ENCODE assay signal across 24 mouse cellular contexts in the genomic region with DNA sequence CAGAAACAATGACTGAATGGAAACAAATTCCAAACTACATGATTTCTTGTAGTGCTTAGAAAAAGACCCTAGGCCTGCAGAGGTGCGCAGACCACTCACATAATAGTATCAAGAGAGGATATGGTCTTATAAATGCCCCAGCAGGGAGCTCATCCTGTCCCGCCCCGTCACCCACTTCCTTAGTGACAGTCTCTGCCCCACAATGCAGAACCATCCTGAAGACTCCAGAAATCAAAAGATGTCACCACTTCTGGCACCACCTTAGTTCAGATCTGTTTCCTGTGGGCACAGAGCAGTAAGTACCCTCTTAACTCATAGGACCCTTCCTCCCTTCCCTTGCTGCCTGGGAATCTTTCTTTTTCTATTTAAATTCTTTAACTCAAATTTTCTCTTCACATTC.
"Had no signal": no experiment of that assay in that cellular context is flagged by ENCODE, and none has a peak within 500 bp of the region (broad histone marks: within the 10 kb centered on the region; RNA-seq: fewer than 3 reads in every experiment).

No protein-coding gene starts in this region.

- H3K27ac ChIP-seq: gastrocnemius, adult 2 months; heart, embryonic 10.5 days; hindbrain, embryonic 10.5 days; hindbrain, embryonic 13.5 days; hindbrain, embryonic 15.5 days; hindbrain, postnatal 0 days; intestine, embryonic 15.5 days; layer of hippocampus, adult 2 months; left cerebral cortex, adult 2 months; limb, embryonic 10.5 days; limb, embryonic 12.5 days had no signal

- ATAC-seq: hindbrain, postnatal 0 days; intestine, embryonic 15.5 days; intestine, postnatal 0 days had no signal

- H3K27me3 ChIP-seq: heart, embryonic 12.5 days; hindbrain, embryonic 13.5 days; hindbrain, embryonic 15.5 days; intestine, embryonic 15.5 days; limb, embryonic 12.5 days had no signal

- H3K4me1 ChIP-seq: heart, embryonic 10.5 days; hindbrain, embryonic 10.5 days; hindbrain, embryonic 13.5 days; hindbrain, embryonic 15.5 days; intestine, embryonic 15.5 days; limb, embryonic 10.5 days; limb, embryonic 12.5 days had no signal

- H3K4me3 ChIP-seq: gastrocnemius, adult 2 months; heart, embryonic 10.5 days; heart, embryonic 12.5 days; hindbrain, embryonic 10.5 days; hindbrain, embryonic 13.5 days; hindbrain, embryonic 15.5 days; intestine, embryonic 15.5 days; layer of hippocampus, adult 2 months; left cerebral cortex, adult 2 months; limb, embryonic 10.5 days; limb, embryonic 12.5 days had no signal

- H3K4me2 ChIP-seq: heart, embryonic 12.5 days; hindbrain, embryonic 13.5 days; hindbrain, embryonic 15.5 days; intestine, embryonic 15.5 days; limb, embryonic 12.5 days had no signal

- H3K9ac ChIP-seq: heart, embryonic 12.5 days; hindbrain, embryonic 13.5 days; hindbrain, embryonic 15.5 days; intestine, embryonic 15.5 days; limb, embryonic 12.5 days had no signal

- DNase-seq: gastrocnemius, adult 2 months; gastrocnemius, postnatal 10 days; gastrocnemius, postnatal 25 days; heart, adult 18-20 months; heart, postnatal 10 days; heart, postnatal 4 days; kidney, adult 18-20 months; kidney, adult 8-10 months; kidney, postnatal 10 days; kidney, postnatal 25 days; kidney, postnatal 4 days; liver had no signal

- H3K9me3 ChIP-seq: heart, embryonic 10.5 days; heart, embryonic 12.5 days; hindbrain, embryonic 10.5 days; hindbrain, embryonic 13.5 days; hindbrain, embryonic 15.5 days; intestine, embryonic 15.5 days; limb, embryonic 10.5 days; limb, embryonic 12.5 days had no signal
